Mouse (Mus musculus): ENCODE measurements at regions not wholly inside any gene's neighbourhood (a gene's known extent, or its start where the extent isn't known, plus 50 kb on each side); places are given as distances from the start of the nearest gene placed in this dataset.

GRCm38 (mm10) chr6:91617031-91617596, 66.7 kb upstream of the Slc6a6 start:
- H3K4me3 ChIP-seq (ENCODE audit: insufficient read depth, low read length): no peak overlapping the region
- TF ChIP-seq CTCF (IDR thresholded peaks at IDR 0.05; ENCODE audit: extremely low read depth, insufficient read depth, low read length) (no peak), POLR2A (IDR thresholded peaks at IDR 0.05; ENCODE audit: extremely low read depth, insufficient read depth, low read length) (peak; percentile 56; the same call in 1 of the 2 replicates)
- 0 out of 2 replicates have a peak overlapping the region, but pooled peaks have one; percentile 1 for H3K27ac ChIP-seq (ENCODE audit: insufficient read depth, low read length)
- H3K4me1 ChIP-seq (ENCODE audit: control insufficient read depth, insufficient read depth, low read length): no peaks in the 10 kb centered on the region

GRCm38 (mm10) chr6:91617685-91618084, 66.2 kb upstream of the Slc6a6 start:
- Histone ChIP-seq H3K4me1 (ENCODE audit: control insufficient read depth, insufficient read depth, low read length) (no peaks in the 10 kb centered on the region), H3K4me3 (ENCODE audit: insufficient read depth, low read length) (no peak overlapping the region), H3K27ac (ENCODE audit: insufficient read depth, low read length) (no peak overlapping the region)
- TF ChIP-seq CTCF (IDR thresholded peaks at IDR 0.05; ENCODE audit: extremely low read depth, insufficient read depth, low read length): no peak

- no peaks in the 10 kb centered on the region for H3K4me1 ChIP-seq (ENCODE audit: control insufficient read depth, insufficient read depth, low read length)
- H3K4me3 ChIP-seq (ENCODE audit: insufficient read depth, low read length): no peak overlapping the region
- TF ChIP-seq CTCF (IDR thresholded peaks at IDR 0.05; ENCODE audit: extremely low read depth, insufficient read depth, low read length) (no peak), POLR2A (IDR thresholded peaks at IDR 0.05; ENCODE audit: extremely low read depth, insufficient read depth, low read length) (no peak)
- no peak overlapping the region for H3K27ac ChIP-seq (ENCODE audit: insufficient read depth, low read length)
Observed at GRCm38 (mm10) chr6:91619009-91619408, 64.8 kb upstream of the Slc6a6 start.

GRCm38 (mm10) chr6:91619735-91620732, 63.8 kb upstream of the Slc6a6 start:
- TF ChIP-seq CTCF (IDR thresholded peaks at IDR 0.05; ENCODE audit: extremely low read depth, insufficient read depth, low read length) (no peak), POLR2A (IDR thresholded peaks at IDR 0.05; ENCODE audit: extremely low read depth, insufficient read depth, low read length) (no peak)
- no peak overlapping the region for H3K27ac ChIP-seq (ENCODE audit: insufficient read depth, low read length)
- H3K4me1 ChIP-seq (ENCODE audit: control insufficient read depth, insufficient read depth, low read length): no peaks in the 10 kb centered on the region
- no peak overlapping the region for H3K4me3 ChIP-seq (ENCODE audit: insufficient read depth, low read length)

- Histone ChIP-seq H3K4me3 (ENCODE audit: insufficient read depth, low read length) (no peak overlapping the region), H3K4me1 (ENCODE audit: control insufficient read depth, insufficient read depth, low read length) (no peaks in the 10 kb centered on the region), H3K27ac (ENCODE audit: insufficient read depth, low read length) (no peak overlapping the region)
- TF ChIP-seq POLR2A (IDR thresholded peaks at IDR 0.05; ENCODE audit: extremely low read depth, insufficient read depth, low read length): no peak
- TF ChIP-seq CTCF (IDR thresholded peaks at IDR 0.05; ENCODE audit: extremely low read depth, insufficient read depth, low read length): no peak
Observed at GRCm38 (mm10) chr6:91621437-91621836, 62.4 kb upstream of the Slc6a6 start.

GRCm38 (mm10) chr6:91622425-91622824, 61.4 kb upstream of the Slc6a6 start:
- Histone ChIP-seq H3K4me3 (ENCODE audit: insufficient read depth, low read length) (no peak overlapping the region), H3K27ac (ENCODE audit: insufficient read depth, low read length) (no peak overlapping the region), H3K4me1 (ENCODE audit: control insufficient read depth, insufficient read depth, low read length) (no peaks in the 10 kb centered on the region)
- TF ChIP-seq POLR2A (IDR thresholded peaks at IDR 0.05; ENCODE audit: extremely low read depth, insufficient read depth, low read length): no peak

GRCm38 (mm10) chr6:91623646-91624045, 60.2 kb upstream of the Slc6a6 start:
- H3K27ac ChIP-seq (ENCODE audit: insufficient read depth, low read length): no peak overlapping the region
- H3K4me1 ChIP-seq (ENCODE audit: control insufficient read depth, insufficient read depth, low read length): no peaks in the 10 kb centered on the region
- H3K4me3 ChIP-seq (ENCODE audit: insufficient read depth, low read length): no peak overlapping the region
- TF ChIP-seq CTCF (IDR thresholded peaks at IDR 0.05; ENCODE audit: extremely low read depth, insufficient read depth, low read length): no peak
- TF ChIP-seq POLR2A (IDR thresholded peaks at IDR 0.05; ENCODE audit: extremely low read depth, insufficient read depth, low read length): no peak

- Histone ChIP-seq H3K4me3 (ENCODE audit: insufficient read depth, low read length) (no peak overlapping the region), H3K4me1 (ENCODE audit: control insufficient read depth, insufficient read depth, low read length) (no peaks in the 10 kb centered on the region), H3K27ac (ENCODE audit: insufficient read depth, low read length) (no peak overlapping the region)
- TF ChIP-seq CTCF (IDR thresholded peaks at IDR 0.05; ENCODE audit: extremely low read depth, insufficient read depth, low read length) (no peak), POLR2A (IDR thresholded peaks at IDR 0.05; ENCODE audit: extremely low read depth, insufficient read depth, low read length) (no peak)
Observed at GRCm38 (mm10) chr6:91629230-91629629, 54.6 kb upstream of the Slc6a6 start.

- no peaks in the 10 kb centered on the region for H3K4me1 ChIP-seq (ENCODE audit: control insufficient read depth, insufficient read depth, low read length)
- TF ChIP-seq CTCF (IDR thresholded peaks at IDR 0.05; ENCODE audit: extremely low read depth, insufficient read depth, low read length): no peak
- TF ChIP-seq POLR2A (IDR thresholded peaks at IDR 0.05; ENCODE audit: extremely low read depth, insufficient read depth, low read length): no peak
- no peak overlapping the region for H3K27ac ChIP-seq (ENCODE audit: insufficient read depth, low read length)
- H3K4me3 ChIP-seq (ENCODE audit: insufficient read depth, low read length): no peak overlapping the region
Observed at GRCm38 (mm10) chr6:91631261-91631660, 52.6 kb upstream of the Slc6a6 start.

All from cortical plate, adult 2 months (tissue).